Mouse (Mus musculus) inflammation-experienced regulatory T-cells, adult 6 months (primary cell): ENCODE data around the gene L1cam. TPM values are rescaled to one million over a fixed set of nuclear protein-coding genes. Genes with fewer than 3 reads are reported as not detected.

Experiments used
- ATAC-seq: one replicate; pipeline ENCODE4 v1.8.0; 2017
- polyA plus RNA-seq, 3 experiments: library from polyadenylated mRNA; unstranded; fragments of 100-300 nt; shearing (Covaris generic); gene quantifications; one replicate each; pipeline ENCODE4 v1.2.1; 2017

L1cam gene
- polyA plus RNA-seq, 3 experiments from 2014 or later: 5.6 to 21.3 (median 9.7) TPM

GRCm38 (mm10) chrX:73875881-73876280 lies 20.0 kb downstream of the L1cam start:
- ATAC-seq: no peak

- no peak for ATAC-seq
These were observed 23.9 kb downstream of the L1cam start for GRCm38 (mm10) chrX:73871956-73872355.

GRCm38 (mm10) chrX:73871474-73871873 lies 24.4 kb downstream of the L1cam start:
- no peak for ATAC-seq

- ATAC-seq: no peak
These were observed 26.6 kb downstream of the L1cam start for GRCm38 (mm10) chrX:73869334-73869733.

- ATAC-seq: no peak
These were observed 28.1 kb downstream of the L1cam start for GRCm38 (mm10) chrX:73867852-73868251.

GRCm38 (mm10) chrX:73867256-73867655 lies 28.6 kb downstream of the L1cam start:
- no peak for ATAC-seq

GRCm38 (mm10) chrX:73864692-73865091 lies 31.2 kb downstream of the L1cam start:
- no peak for ATAC-seq

GRCm38 (mm10) chrX:73855087-73855408 lies 40.9 kb downstream of the L1cam start:
- ATAC-seq: no peak

GRCm38 (mm10) chrX:73854326-73855086 lies 41.4 kb downstream of the L1cam start:
- no peak for ATAC-seq

GRCm38 (mm10) chrX:73836691-73837090 lies 59.2 kb downstream of the L1cam start:
- no peak for ATAC-seq

- ATAC-seq: no peak
These were observed 60.2 kb downstream of the L1cam start for GRCm38 (mm10) chrX:73835731-73836130.

- ATAC-seq: no peak
These were observed 71.4 kb downstream of the L1cam start, which contains the start of gene Pdzd4 for GRCm38 (mm10) chrX:73824185-73825151. Gene Pdzd4, minus strand, starts transcription at chrX:73824969.

GRCm38 (mm10) chrX:73823747-73824146 lies 72.2 kb downstream of the L1cam start:
- no peak for ATAC-seq

GRCm38 (mm10) chrX:73816596-73817314 lies 79.2 kb downstream of the L1cam start:
- ATAC-seq: no peak

GRCm38 (mm10) chrX:73815072-73815471 lies 80.8 kb downstream of the L1cam start:
- no peak for ATAC-seq

GRCm38 (mm10) chrX:73805814-73806213 lies 90.1 kb downstream of the L1cam start:
- ATAC-seq: no peak

Other genes starting within 250 kb of the L1cam start
- gene Pnck, start 236.0 kb downstream of the L1cam start, polyA plus RNA-seq: 1 to 10 TPM in 2 of 3 experiments, under 1 TPM in 1; 0.48 to 4.1 (median 2.3) TPM
- 1 to 10 TPM in 1 of 3 experiments, under 1 TPM in 2; 0.82 to 1.2 (median 0.86) TPM for gene Slc6a8, start 223.0 kb downstream of the L1cam start, polyA plus RNA-seq
- gene Bcap31, start 179.9 kb downstream of the L1cam start, polyA plus RNA-seq: 100 to 1,000 TPM; 275 to 325 (median 313) TPM
- gene Abcd1, start 179.5 kb downstream of the L1cam start, polyA plus RNA-seq: 10 to 100 TPM; 22.9 to 35.1 (median 34.0) TPM
- not detected for gene Plxnb3, start 139.0 kb downstream of the L1cam start, polyA plus RNA-seq
- 1 to 10 TPM in 1 of 3 experiments, under 1 TPM in 2; 0.35 to 1.1 (median 0.59) TPM for gene Srpk3, start 121.7 kb downstream of the L1cam start, polyA plus RNA-seq
- 100 to 1,000 TPM; 135 to 184 (median 143) TPM for gene Idh3g, start 109.2 kb downstream of the L1cam start, polyA plus RNA-seq
- gene Ssr4, start 109.1 kb downstream of the L1cam start, polyA plus RNA-seq: 100 to 1,000 TPM; 206 to 265 (median 243) TPM
- under 1 TPM; 0.15 to 0.24 (median 0.15) TPM for gene Pdzd4, start 71.1 kb downstream of the L1cam start, polyA plus RNA-seq
- gene Avpr2, start 4.0 kb downstream of the L1cam start, polyA plus RNA-seq: 1 to 10 TPM; 1.5 to 3.2 (median 2.7) TPM
- gene Arhgap4, start 25.8 kb upstream of the L1cam start, polyA plus RNA-seq: 100 to 1,000 TPM; 114 to 148 (median 147) TPM
- 100 to 1,000 TPM; 173 to 214 (median 188) TPM for gene Naa10, start 25.8 kb upstream of the L1cam start, polyA plus RNA-seq
- gene Renbp, start 34.7 kb upstream of the L1cam start, polyA plus RNA-seq: 10 to 100 TPM in 1 of 3 experiments, 1 to 10 TPM in 2; 4.2 to 10.0 (median 6.5) TPM
- 10 to 100 TPM; 35.4 to 39.1 (median 37.1) TPM for gene Hcfc1, start 70.3 kb upstream of the L1cam start, polyA plus RNA-seq
- 10 to 100 TPM; 21.3 to 32.3 (median 27.2) TPM for gene Irak1, start 127.8 kb upstream of the L1cam start, polyA plus RNA-seq
- not detected for gene Opn1mw, start 231.4 kb upstream of the L1cam start, polyA plus RNA-seq
- gene Mecp2, start 239.3 kb upstream of the L1cam start, polyA plus RNA-seq: 10 to 100 TPM; 11.5 to 22.5 (median 20.6) TPM